Mouse (Mus musculus) forebrain, postnatal 0 days (tissue): ENCODE data around the gene Wtip. TPM values are rescaled to one million over a fixed set of nuclear protein-coding genes. Genes with fewer than 3 reads are reported as not detected.
"Not testable (repeated sequence)": the region's sequence is repeated elsewhere in the genome, so short reads cannot be mapped to it uniquely, and the experiment has no call there.

ENCODE experiments used
- ATAC-seq: fragments of 200-750 bp; cut with Nextera tagmentation; 2 replicates; pipeline ENCODE4 v1.8.0; 2017; ENCODE audit warnings: mild to moderate bottlenecking, moderate library complexity
- DNase-seq: peaks from one replicate; pipeline ENCODE4 v3.0.0-alpha.2; 2015
- H3K27ac ChIP-seq: fragments of 300-500 bp; sonication (generic); 2 replicates; pipeline ENCODE4 v1.5.1; 2014; ENCODE audit warnings: low read depth, mild to moderate bottlenecking, antibody characterized with exemption, low read length, moderate library complexity, mixed read lengths
- H3K27me3 ChIP-seq: fragments of 300-500 bp; sonication (generic); 2 replicates; pipeline ENCODE4 v1.6.1; 2014; ENCODE audit warnings: mild to moderate bottlenecking, low read length, mixed read lengths; ENCODE audit not compliant: insufficient read depth
- H3K36me3 ChIP-seq: fragments of 300-500 bp; sonication (generic); 2 replicates; pipeline ENCODE4 v1.6.1; 2014; ENCODE audit warnings: mild to moderate bottlenecking, moderate library complexity; ENCODE audit not compliant: insufficient read depth
- H3K4me1 ChIP-seq: fragments of 300-500 bp; sonication (generic); 2 replicates; pipeline ENCODE4 v1.6.1; 2014; ENCODE audit warnings: antibody characterized with exemption; ENCODE audit not compliant: insufficient read depth
- H3K4me2 ChIP-seq: fragments of 300-500 bp; sonication (generic); 2 replicates; pipeline ENCODE4 v1.6.1; 2014; ENCODE audit warnings: low read depth, mild to moderate bottlenecking, moderate library complexity
- H3K4me3 ChIP-seq: fragments of 300-500 bp; sonication (generic); 2 replicates; pipeline ENCODE4 v1.5.1; 2014; ENCODE audit warnings: low read depth, low read length, mixed read lengths
- H3K9ac ChIP-seq: fragments of 300-500 bp; sonication (generic); 2 replicates; pipeline ENCODE4 v1.6.1; 2014; ENCODE audit warnings: mild to moderate bottlenecking
- H3K9me3 ChIP-seq: fragments of 300-500 bp; sonication (generic); 2 replicates; pipeline ENCODE4 v1.6.1; 2016; ENCODE audit warnings: low read length
- CTCF ChIP-seq: sonication (generic); IDR thresholded peaks from 2 replicates; pipeline ENCODE4 v1.5.1; 2016; ENCODE audit warnings: antibody characterized with exemption, control low read depth, low read depth
- WGBS: fragments of 180-500 bp; shearing (Covaris S2); extraction: QIAGEN DNeasy Blood & Tissue Kit; methylation state at CpG from one replicate; pipeline ENCODE4 v1.1.7; 2014; 5-methylcytosine and 5-hydroxymethylcytosine counted together
- polyA plus RNA-seq: library from polyadenylated mRNA; unstranded; fragments of >200 nt; fragmentation: Nextera tagmentation; extraction: Ambion mirVana; gene quantifications from 2 replicates; pipeline ENCODE4 v1.2.1, GENCODE M21; 2015
- total RNA-seq: library from RNA; depleted of rRNA; stranded (reverse); fragments of >200 nt; gene quantifications from 2 replicates; pipeline ENCODE4 v1.2.3, GENCODE M21; 2014

Gene Wtip
- total and polyA plus RNA-seq, 2 experiments from 2014 or later, result 3.4 to 42.1 TPM

DNA sequence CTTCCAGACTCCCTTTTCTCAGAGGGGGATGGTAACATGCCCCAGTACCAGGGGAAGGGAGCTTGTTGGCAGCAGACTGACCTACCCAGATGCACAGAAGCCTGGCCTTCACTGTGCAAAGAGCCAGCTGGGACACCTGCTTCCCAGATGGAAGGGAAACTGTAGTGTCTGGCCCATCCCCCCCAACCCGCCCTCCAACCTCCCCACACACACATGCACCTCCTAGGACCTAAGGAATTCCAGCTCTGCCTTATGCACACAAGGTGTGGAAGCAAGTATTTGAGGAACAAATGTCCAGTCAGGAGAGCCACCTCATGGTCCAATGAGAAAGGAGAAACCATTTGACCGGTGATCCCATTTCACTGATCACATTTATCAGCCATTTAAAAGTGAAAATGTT is 1.3 kb upstream of the Wtip start:
- no peaks in the 10 kb centered on the region for H3K36me3 ChIP-seq
- no peak for TF ChIP-seq CTCF
- ATAC-seq (no peak), DNase-seq (no peak)
- H3K4me3 ChIP-seq, result no peak overlapping the region
- no peaks in the 10 kb centered on the region for H3K27me3 ChIP-seq
- H3K9me3 ChIP-seq, result no peaks in the 10 kb centered on the region
- 87% methylated on average over 2 of the region's 2 CpGs for WGBS
- H3K4me1 ChIP-seq, result peaks cover 13% of the 10 kb centered on the region
- no peak overlapping the region for H3K27ac ChIP-seq
- H3K4me2 ChIP-seq, result no peak overlapping the region
- H3K9ac ChIP-seq, result no peak overlapping the region

DNA sequence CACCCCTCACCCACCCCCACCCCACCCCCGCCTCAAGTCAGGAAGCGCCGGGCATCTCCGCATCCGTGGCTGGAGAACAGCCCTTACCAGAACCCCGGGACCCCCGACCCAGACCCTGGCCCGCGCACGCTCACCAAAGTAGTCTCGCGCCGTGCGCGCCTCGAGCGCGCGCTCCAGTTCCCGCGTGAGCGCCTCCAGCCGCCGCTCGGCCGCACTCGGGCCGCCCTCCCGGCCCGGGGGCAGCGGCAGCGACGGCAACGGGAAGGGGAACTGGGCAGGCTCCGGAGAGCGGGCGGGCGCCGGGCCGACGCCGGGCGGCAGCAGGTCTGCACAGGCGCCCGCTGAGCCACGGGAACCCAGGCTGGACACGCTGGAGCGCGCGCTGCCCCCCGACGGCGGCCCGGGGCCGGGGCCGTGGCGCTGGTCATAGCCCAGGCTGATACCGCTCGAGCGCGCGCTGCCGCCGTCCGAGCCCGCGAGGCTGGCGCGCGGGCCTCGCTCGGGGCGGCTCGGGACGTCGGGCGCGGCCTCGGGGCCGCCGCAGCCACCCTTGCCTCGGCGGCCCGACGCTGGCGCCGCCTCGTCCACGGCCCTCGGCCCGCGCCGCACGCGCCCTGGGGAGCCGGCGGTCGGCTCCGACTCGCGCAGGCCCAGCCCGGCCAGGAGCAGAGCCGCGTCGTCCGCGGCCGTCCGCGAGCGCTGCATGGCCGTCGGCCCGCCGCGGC is 551 bp downstream of the Wtip start:
- TF ChIP-seq CTCF, result no peak
- H3K4me3 ChIP-seq, result peak overlapping the region; percentile 84
- H3K4me1 ChIP-seq, result peaks cover 13% of the 10 kb centered on the region
- ATAC-seq (peak; percentile 72), DNase-seq (peak; percentile 49)
- no peaks in the 10 kb centered on the region for H3K9me3 ChIP-seq
- H3K27me3 ChIP-seq, result no peaks in the 10 kb centered on the region
- peak overlapping the region; percentile 78 for H3K9ac ChIP-seq
- WGBS, result 2% methylated on average over 60 of the region's 116 CpGs
- H3K27ac ChIP-seq, result peak overlapping the region; percentile 80
- H3K36me3 ChIP-seq, result no peaks in the 10 kb centered on the region
- H3K4me2 ChIP-seq, result peak overlapping the region; percentile 64

DNA sequence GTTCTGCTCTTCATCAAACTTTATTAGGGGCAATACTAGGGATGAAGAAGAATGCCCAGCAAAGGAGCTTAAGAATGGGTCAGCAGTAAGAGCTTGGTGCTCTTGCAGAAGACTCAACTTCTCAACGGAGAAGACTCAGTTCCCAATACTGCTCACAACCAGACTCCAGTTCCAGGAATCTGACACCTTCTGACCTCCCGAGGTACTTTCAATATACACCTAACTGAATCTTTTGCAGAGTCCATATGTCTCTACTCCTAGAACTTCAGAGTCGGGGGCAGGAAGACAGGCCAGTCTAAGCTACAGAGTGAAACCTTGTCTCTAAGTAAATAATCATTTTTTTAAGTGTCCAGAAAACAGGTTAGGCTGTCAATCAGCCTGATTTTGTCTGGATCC is 1.1 kb downstream of the Wtip start:
- no peak for ATAC-seq
- H3K27me3 ChIP-seq, result no peaks in the 10 kb centered on the region
- H3K9me3 ChIP-seq, result no peaks in the 10 kb centered on the region
- peak overlapping the region; percentile 78 for H3K9ac ChIP-seq
- H3K4me2 ChIP-seq, result peak overlapping the region; percentile 64
- no peak for DNase-seq
- peaks cover 13% of the 10 kb centered on the region for H3K4me1 ChIP-seq
- H3K4me3 ChIP-seq, result peak overlapping the region; percentile 84
- 9% methylated on average over 3 of the region's 3 CpGs for WGBS
- TF ChIP-seq CTCF, result no peak
- no peak overlapping the region for H3K27ac ChIP-seq
- no peaks in the 10 kb centered on the region for H3K36me3 ChIP-seq

DNA sequence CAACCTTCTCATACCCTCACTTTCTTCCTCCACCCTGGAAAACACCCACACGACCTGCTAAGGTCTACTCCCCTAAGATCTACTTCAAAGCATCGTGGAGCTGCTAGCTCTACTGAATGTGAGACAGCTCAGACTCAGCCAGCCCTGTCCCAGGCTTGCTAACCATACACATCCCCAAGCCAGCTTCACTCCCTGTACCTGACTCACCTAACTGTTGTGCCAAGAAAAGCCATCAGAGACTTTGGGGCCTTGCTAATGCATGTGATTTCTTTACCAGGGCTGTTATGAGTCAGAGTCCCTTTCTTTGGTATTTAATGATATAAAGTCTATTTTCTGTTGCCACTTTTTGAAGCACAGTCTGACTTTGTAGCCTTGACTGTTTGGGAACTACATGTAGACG is 1.9 kb downstream of the Wtip start:
- Histone ChIP-seq H3K9ac (no peak overlapping the region), H3K4me3 (no peak overlapping the region), H3K27ac (no peak overlapping the region), H3K9me3 (no peaks in the 10 kb centered on the region), H3K4me2 (0 out of 2 replicates have a peak overlapping the region, but pooled peaks have one; percentile 64), H3K36me3 (no peaks in the 10 kb centered on the region), H3K27me3 (no peaks in the 10 kb centered on the region), H3K4me1 (peaks cover 13% of the 10 kb centered on the region)
- no peak for TF ChIP-seq CTCF
- WGBS, result 80% methylated on average over 3 of the region's 3 CpGs
- DNase-seq (no peak), ATAC-seq (no peak)

DNA sequence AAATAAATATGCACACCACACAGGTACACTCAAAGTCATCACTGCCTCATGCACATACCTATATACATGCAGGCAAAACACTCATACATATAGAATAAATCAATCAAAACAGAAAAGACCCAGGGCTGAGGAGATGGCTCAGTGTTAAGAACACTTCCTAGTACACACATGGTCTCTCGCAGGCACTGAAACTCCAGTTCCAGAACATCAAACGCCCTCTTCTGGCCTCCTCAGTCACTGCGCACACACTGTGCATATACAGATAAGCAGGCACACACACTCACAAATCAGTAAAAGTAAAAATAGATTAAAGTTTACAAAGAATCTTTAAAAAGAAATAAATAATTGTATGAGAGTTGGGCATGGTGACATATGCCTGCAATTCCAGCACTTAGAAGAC is 6.8 kb downstream of the Wtip start:
- H3K27me3 ChIP-seq, result no peaks in the 10 kb centered on the region
- no peak for DNase-seq
- peaks cover 5% of the 10 kb centered on the region; the same call in 1 of the 2 replicates for H3K4me1 ChIP-seq
- H3K9ac ChIP-seq, result no peak overlapping the region
- 0 out of 2 replicates have a peak, but pooled peaks have one; percentile 13 for TF ChIP-seq CTCF
- H3K4me2 ChIP-seq, result no peak overlapping the region
- no peak for ATAC-seq
- H3K4me3 ChIP-seq, result no peak overlapping the region
- no peaks in the 10 kb centered on the region for H3K36me3 ChIP-seq
- H3K27ac ChIP-seq, result no peak overlapping the region
- 85% methylated on average over 3 of the region's 3 CpGs for WGBS
- no peaks in the 10 kb centered on the region for H3K9me3 ChIP-seq

DNA sequence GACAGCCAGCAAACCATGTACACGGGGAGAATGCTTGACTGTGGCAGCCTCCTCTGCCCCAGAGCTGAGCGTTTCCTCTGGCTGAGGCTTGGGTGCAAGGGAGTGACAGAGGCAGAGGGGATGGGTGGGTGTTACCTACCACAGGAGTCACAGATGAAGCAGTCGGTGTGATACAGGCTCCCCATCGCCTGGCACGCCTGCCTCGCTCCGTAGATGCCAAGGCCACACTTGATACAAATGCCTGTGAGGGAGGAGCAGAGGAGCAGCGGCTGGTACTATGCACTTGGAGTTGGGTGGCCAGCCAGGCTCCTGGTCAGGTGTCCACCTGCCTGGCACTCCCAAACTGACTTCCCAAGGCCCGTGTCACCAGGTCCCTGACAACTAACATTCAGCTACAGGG is 7.7 kb downstream of the Wtip start:
- no peaks in the 10 kb centered on the region for H3K36me3 ChIP-seq
- no peaks in the 10 kb centered on the region for H3K9me3 ChIP-seq
- H3K27me3 ChIP-seq, result no peaks in the 10 kb centered on the region
- ATAC-seq (no peak), DNase-seq (no peak)
- H3K4me3 ChIP-seq, result no peak overlapping the region
- H3K4me1 ChIP-seq, result no peaks in the 10 kb centered on the region
- no peak overlapping the region for H3K4me2 ChIP-seq
- no peak overlapping the region for H3K9ac ChIP-seq
- WGBS, result 90% methylated on average over 9 of the region's 9 CpGs
- no peak overlapping the region for H3K27ac ChIP-seq
- no peak for TF ChIP-seq CTCF

DNA sequence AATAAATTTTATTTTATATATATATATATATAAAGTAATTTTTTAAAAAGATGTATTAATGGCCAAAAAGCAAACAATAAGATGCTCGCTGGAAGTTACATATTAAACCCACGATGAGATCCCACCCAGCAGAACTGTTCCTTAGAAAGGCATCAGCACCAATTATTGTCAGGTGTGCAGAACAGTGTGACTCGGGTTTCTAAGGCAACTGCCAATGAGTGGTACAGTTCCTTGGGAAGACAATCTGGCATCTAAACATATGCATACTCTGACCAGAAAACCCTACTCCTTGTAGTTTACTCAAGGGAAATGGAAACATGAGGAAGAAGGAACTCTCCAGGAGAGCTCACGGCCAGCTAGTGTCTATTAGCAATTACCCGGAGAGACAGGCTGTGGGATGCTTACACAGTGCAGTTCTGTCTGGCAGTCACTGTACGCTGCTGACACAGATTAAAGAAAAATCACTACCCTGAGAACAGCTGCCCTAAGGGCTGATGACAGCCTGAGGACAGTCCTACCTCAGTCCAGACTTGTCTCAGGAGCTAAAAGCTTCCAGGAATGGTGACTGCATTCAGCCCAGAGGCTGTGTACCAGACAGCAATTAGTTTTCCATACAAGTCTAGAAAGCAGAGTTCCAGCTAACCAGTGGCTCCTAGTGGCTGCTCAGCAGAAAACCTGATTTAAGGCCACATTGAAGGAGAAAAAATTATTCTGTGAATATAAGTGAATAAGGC is 9.9 kb downstream of the Wtip start:
- Histone ChIP-seq H3K27ac (no peak overlapping the region), H3K4me1 (no peaks in the 10 kb centered on the region), H3K4me2 (no peak overlapping the region), H3K27me3 (no peaks in the 10 kb centered on the region), H3K4me3 (no peak overlapping the region), H3K9ac (no peak overlapping the region), H3K36me3 (no peaks in the 10 kb centered on the region), H3K9me3 (no peaks in the 10 kb centered on the region)
- peak; percentile 42 for DNase-seq
- WGBS, result 82% methylated on average over 6 of the region's 6 CpGs
- ATAC-seq, result peak; percentile 70
- peak; percentile 60 for TF ChIP-seq CTCF

DNA sequence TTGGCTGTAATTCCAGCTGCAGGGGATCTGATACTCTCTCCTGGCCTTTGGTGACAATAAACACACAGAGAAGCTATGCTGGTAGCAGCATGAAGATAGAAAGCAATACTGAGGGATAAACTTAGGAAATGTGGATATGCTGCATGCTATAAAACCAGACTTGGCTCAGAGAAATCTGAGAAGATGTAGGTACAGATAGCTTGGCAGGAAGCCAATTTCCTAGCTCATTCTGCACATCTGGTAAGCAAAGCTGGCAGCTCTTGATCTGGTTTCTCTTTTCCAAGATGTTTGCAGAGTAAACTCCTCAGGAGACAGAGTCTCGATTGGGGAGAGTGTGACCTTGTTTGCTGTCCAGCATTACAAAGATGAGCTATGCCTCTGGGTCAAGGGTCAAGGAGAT is 12.4 kb downstream of the Wtip start:
- WGBS, result 52% methylated on average over 1 of the region's 1 CpGs
- H3K27ac ChIP-seq, result not testable (repeated sequence)

More for the DNA sequence above, 12.4 kb downstream of the Wtip start:
- H3K36me3 ChIP-seq, result peaks cover 20% of the 10 kb centered on the region
- not testable (repeated sequence) for H3K9ac ChIP-seq, H3K4me1 ChIP-seq, H3K4me2 ChIP-seq, DNase-seq, H3K4me3 ChIP-seq, H3K27me3 ChIP-seq, ATAC-seq, H3K9me3 ChIP-seq
